Mouse (Mus musculus) thymus, adult 2 months (tissue): ENCODE data around the gene Usp12.

Experiments
- CTCF ChIP-seq: fragments of 200-500 bp; IDR thresholded peaks from 2 replicates; pipeline ENCODE4 v1.5.1; 2012; ENCODE audit warnings: mild to moderate bottlenecking, control low read depth, low read length, moderate library complexity, borderline replicate concordance; ENCODE audit not compliant: control insufficient read depth, poor library complexity, insufficient read depth; ENCODE audit errors: extremely low read depth
- POLR2A ChIP-seq: fragments of 200-500 bp; IDR thresholded peaks from 2 replicates; pipeline ENCODE4 v1.6.1; 2012; ENCODE audit warnings: mild to moderate bottlenecking, low read length, control low read depth, moderate library complexity; ENCODE audit not compliant: control insufficient read depth, poor library complexity, insufficient read depth; ENCODE audit errors: extremely low read depth

GRCm38 (mm10) chr5:146695543-146695942, 99.3 kb downstream of the Usp12 start:
- TF ChIP-seq CTCF, result no peak
- TF ChIP-seq POLR2A, result no peak
